Mouse (Mus musculus) liver, adult 2 months (tissue): ENCODE results near the gene Tmem52.

Experiments
- CTCF ChIP-seq: fragments of 200-500 bp; IDR thresholded peaks from 2 replicates; pipeline ENCODE4 v1.5.1; 2011; ENCODE audit warnings: low read depth, low read length, control low read depth
- POLR2A ChIP-seq: fragments of 200-500 bp; IDR thresholded peaks from 2 replicates; pipeline ENCODE4 v1.6.1; 2011; ENCODE audit warnings: low read length, control low read depth; ENCODE audit not compliant: insufficient read depth; ENCODE audit errors: extremely low read depth

DNA sequence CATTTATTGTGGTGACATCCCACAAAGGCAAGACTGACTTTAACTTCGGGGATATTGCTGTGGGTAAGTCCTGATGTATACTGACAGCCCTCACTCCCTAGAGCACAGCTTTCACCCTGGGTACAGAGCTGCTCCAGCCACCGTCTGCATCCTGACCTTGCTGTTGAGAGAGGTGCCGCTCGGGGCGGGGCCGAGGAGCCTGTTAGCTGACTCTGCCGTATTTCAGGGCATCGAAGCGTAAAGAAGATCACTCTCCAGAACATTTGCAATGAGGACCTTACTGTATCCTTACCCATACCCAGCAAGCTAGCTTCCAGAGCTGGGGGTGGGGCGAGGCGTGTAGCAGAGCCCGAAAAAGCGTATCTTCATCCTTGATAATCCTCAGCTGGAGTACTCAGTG is 5.9 kb upstream of the Tmem52 start:
- TF ChIP-seq CTCF (no peak), POLR2A (no peak)
